Mouse (Mus musculus) cerebellum, adult 2 months (tissue): ENCODE results near the gene Tpst2.

ENCODE experiments used
- CTCF ChIP-seq: fragments of 200-500 bp; IDR thresholded peaks from 2 replicates; pipeline ENCODE4 v1.5.1; 2011; ENCODE audit warnings: low read depth, mild to moderate bottlenecking, control low read depth, low read length, moderate library complexity, borderline replicate concordance; ENCODE audit not compliant: insufficient read depth
- POLR2A ChIP-seq: fragments of 200-500 bp; IDR thresholded peaks from 2 replicates; pipeline ENCODE4 v1.6.1; 2011; ENCODE audit warnings: low read length, control low read depth, borderline replicate concordance; ENCODE audit not compliant: insufficient read depth

DNA sequence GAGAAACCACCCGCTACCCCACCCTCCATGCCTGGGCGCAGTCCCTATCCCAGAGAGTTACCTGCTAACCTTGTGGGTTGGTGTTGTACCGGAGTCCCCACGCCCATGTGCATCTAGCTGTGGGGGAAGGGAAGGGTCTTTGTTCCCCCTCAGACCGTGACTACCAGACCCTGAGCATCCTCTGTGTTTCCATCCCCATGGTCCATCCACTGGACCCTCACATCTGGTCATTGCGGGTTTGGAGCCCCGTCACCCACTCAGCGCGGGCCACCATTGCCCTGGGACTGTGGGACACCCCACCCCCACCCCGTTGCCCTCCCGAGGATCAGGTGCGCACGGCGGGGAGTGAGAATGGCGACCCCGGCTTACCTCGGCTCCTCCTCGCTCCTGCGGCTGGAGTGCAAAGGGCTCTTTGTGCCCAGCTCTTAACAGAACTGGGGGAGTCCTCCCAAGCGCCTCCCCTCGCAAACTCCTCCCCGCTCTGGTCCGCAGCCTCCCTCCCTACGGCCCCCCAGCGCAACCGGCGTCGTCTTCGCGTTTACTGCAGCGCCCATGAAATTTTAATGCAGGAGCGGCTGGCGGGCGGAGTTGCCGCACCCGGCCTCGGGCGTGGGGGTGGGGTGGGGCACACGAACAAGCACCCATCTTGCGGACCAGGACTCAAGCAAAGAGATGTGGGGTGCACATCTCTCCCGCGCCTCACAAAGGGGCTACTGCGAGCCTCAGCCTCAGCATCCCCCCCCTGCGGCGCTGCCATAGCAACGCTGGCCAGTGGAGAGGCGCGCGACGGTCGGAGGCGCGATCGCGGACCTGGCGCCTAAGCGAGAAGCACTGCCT lies 48.0 kb upstream of the Tpst2 start:
- TF ChIP-seq POLR2A (no peak), CTCF (no peak)
